Mouse (Mus musculus) liver, embryonic 14.5 days (tissue): ENCODE measurements at regions not wholly inside any gene's neighbourhood (a gene's known extent, or its start where the extent isn't known, plus 50 kb on each side); places are given as distances from the start of the nearest gene placed in this dataset.

Experiments
- CTCF ChIP-seq: IDR thresholded peaks from 2 replicates; pipeline ENCODE4 v1.5.1; 2016; ENCODE audit warnings: antibody characterized with exemption, low read depth, control low read depth
- EP300 ChIP-seq: IDR thresholded peaks from 2 replicates; pipeline ENCODE4 v1.6.1; 2016; ENCODE audit warnings: antibody characterized with exemption, low read depth

- no peak for TF ChIP-seq CTCF
- TF ChIP-seq EP300, result no peak
Measured at GRCm38 (mm10) chr1:69752724-69753123, 65.7 kb upstream of the Ikzf2 start.
